Mouse (Mus musculus): ENCODE data around the gene Ino80b.

- TF ChIP-seq CTCF (IDR thresholded peaks at IDR 0.05; ENCODE audit: borderline replicate concordance, extremely low read depth, insufficient read depth, insufficient read length), result no peak
- TF ChIP-seq POLR2A (IDR thresholded peaks at IDR 0.05; ENCODE audit: borderline replicate concordance, extremely low read depth, insufficient read depth, insufficient read length, poor library complexity, severe bottlenecking), result no peak
These were observed 20.6 kb upstream of the Ino80b start for GRCm38 (mm10) chr6:83145805-83146204.

All from brain, embryonic 14.5 days (tissue).